Mouse (Mus musculus): ENCODE measurements around the gene Fancc.

- TF ChIP-seq POLR2A (IDR thresholded peaks at IDR 0.05; ENCODE audit: low read depth, low read length) (no peak), CTCF (conservative IDR thresholded peaks at IDR 0.05; ENCODE audit: insufficient read depth, insufficient read length, low read depth, low read length) (no peak)
These were observed 222.5 kb downstream of the Fancc start for GRCm38 (mm10) chr13:63274488-63275166.

Measured in kidney, adult 2 months (tissue).